Mouse (Mus musculus): ENCODE data around the gene Ghr.

Gene Ghr

DNA sequence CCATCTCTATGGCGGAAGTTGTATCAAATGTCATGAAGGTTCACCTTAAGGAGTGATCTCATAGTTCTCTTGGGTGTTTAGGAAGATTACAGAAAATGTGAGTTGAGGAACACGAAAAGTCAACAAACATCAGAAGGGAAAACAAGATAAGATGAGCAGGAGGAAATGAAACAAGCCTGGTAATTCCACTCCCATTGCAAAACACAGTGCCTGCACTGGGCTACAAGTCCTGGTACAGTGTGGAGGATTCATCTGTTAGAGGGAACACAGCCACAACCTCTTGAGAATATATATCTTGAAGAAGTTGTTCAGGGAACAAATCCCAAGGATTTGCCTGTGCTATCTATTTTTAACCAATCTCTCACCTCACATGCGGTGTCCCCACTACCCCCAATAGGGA lies 24.8 kb downstream of the Ghr start:
- in situ Hi-C loops (cut with MboI; ENCODE audit: low pct_unique_long_range_greater_than_20kb in 1 of 2, low sequenced_read_pairs in 2 of 2, unreplicated experiment in 1 of 2), result no loop called here

DNA sequence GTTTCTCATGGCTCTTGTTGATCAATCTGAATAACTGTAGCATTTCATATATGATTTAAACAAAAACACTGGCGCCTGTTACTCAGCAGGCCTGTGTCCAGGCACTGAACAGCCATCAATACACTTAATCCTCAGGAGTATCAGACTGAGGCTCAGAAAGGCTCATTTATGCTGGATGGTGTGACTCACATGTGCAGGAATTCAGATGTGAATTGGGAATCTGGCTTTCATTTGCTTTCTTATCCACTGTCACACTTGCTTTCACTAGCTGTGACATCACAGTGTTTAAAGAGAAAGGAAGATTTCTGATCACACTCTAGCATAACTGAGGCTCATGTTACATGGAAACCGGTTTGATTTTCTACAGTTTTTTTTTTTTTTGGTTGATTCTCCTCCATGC lies 39.0 kb downstream of the Ghr start:
- in situ Hi-C loops (cut with MboI; ENCODE audit: low pct_unique_long_range_greater_than_20kb in 1 of 2, low sequenced_read_pairs in 2 of 2, unreplicated experiment in 1 of 2), result no loop called here

DNA sequence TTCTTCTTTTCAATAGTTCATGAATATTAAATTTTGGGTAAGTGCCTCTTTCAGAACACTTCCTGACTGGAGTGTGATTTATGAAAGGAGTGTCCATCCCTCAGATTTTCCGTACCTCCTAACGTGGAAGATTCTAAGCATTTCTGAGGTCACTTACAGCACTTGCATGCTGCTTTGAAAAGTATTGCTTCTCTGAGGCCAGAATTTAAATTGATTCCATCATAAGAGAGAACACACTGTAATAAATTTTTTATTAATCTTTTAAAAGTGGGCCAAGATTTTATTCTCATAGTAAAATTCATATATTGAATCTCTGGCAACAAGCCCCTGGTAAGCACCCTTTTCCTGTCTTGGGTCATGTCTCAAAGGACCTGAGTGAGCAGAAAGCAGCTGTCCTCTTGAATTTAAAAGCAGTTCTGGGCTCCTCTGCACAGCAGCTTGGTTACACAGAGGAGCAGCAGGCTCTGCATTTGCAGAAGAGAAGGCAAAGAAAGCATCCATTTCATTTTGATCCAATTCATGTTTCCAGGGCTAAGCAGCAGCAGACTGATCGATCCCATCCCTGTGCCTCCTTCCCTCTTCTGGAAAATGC lies 46.9 kb downstream of the Ghr start:
- in situ Hi-C loops (cut with MboI; ENCODE audit: low pct_unique_long_range_greater_than_20kb in 1 of 2, low sequenced_read_pairs in 2 of 2, unreplicated experiment in 1 of 2), result no loop called here

DNA sequence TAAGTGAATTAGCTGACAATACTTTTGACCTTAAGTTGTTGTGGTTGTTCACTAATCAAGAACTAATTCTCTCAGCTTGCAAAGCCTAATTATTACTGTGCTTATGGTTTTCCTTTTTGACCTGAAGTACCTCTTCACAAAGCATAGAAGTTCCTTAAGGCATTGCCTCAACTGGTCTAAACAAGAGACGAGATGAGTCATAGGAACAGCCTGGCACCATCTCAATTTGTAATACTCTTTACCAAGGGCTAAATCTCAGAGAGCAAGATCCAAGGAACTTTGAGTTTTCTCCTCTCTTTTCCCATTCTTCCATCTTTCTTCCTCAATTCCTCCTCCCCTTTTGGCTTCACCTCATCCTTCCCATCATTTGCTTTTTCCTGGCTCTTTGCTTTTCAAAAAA lies 69.3 kb downstream of the Ghr start:
- in situ Hi-C loops (cut with MboI; ENCODE audit: low pct_unique_long_range_greater_than_20kb in 1 of 2, low sequenced_read_pairs in 2 of 2, unreplicated experiment in 1 of 2), result no loop called here

DNA sequence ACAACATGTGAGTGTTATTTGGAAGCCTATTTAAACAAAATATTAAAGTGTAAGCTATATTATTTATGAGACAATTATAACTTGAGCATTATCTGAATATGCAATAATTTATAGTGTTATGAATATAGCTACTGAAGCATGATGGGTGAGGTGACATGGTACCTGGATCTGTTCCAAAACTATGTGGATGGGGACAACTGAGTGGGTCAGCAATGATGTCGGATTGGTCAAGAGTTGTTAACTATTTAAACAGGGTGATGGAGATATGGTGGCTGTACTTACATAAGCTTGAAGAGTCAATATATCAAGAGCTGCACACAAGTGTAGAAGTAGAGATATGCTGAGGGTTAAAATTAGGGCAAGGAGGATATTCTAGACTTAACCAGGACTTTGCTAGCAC lies 70.9 kb downstream of the Ghr start:
- in situ Hi-C loops (cut with MboI; ENCODE audit: low pct_unique_long_range_greater_than_20kb in 1 of 2, low sequenced_read_pairs in 2 of 2, unreplicated experiment in 1 of 2), result no loop called here

DNA sequence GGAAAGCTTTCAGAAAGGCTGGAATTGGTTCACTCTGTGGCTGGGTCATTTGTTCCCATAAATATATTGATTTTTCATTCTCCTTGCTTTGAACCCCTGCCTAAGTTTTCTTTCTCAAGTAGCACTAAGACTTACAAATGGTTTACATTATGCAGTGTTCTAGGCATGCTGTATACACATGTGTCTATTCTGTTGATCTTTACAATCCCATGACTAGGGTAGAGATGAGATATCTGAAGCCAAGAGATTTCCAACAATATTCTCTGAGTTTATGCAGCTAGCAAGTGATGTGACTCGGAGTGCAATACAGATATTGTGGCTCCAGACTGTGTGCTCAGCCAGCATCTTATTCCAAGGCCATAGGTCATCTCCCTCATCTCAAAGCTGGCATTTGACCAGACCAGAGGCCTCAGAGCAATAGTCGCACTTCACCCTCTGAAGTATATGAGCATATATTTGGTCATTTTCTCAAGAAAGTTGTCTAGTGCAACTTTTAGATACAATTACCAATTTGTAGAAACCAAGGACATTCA lies 71.6 kb downstream of the Ghr start:
- in situ Hi-C loops (cut with MboI; ENCODE audit: low pct_unique_long_range_greater_than_20kb in 1 of 2, low sequenced_read_pairs in 2 of 2, unreplicated experiment in 1 of 2), result no loop called here

DNA sequence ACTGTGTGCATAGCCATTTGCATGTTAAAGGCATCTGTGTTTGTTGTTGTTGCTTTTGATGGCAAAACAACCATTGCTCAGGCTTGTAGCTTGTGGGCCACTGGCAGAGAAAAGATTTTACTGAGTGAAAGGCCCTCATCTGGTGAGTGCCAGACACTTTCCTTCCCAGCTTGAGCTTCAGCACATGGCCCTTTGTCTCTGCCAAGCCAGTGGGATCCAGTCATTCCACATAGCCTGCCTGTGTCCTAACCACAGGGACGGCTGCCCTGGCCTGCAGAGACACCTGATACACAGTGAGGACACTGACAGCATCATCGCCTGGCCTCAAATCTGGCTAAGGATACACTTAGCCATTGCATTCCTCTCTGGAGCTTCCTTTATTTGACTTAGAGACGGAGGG lies 74.2 kb downstream of the Ghr start:
- in situ Hi-C loops (cut with MboI; ENCODE audit: low pct_unique_long_range_greater_than_20kb in 1 of 2, low sequenced_read_pairs in 2 of 2, unreplicated experiment in 1 of 2), result no loop called here

DNA sequence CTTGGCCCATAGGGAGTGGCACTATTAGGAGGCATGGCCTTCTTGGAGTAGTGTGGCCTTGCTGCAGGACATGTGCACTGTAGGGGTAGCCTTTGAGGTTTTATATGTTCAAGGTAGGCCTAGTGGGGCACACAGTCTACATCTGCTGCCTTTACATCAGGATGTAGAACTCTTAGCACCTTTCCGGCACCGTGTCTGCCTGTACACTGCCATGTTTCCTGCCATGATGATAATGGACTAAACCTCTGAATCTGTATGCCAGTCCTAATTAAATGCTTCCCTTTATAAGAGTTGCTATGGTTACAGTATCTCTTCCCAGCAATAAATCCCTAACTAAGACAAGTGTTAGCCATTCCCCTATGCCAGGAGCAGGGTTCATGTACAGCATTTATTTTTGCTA lies 76.0 kb downstream of the Ghr start:
- in situ Hi-C loops (cut with MboI; ENCODE audit: low pct_unique_long_range_greater_than_20kb in 1 of 2, low sequenced_read_pairs in 2 of 2, unreplicated experiment in 1 of 2), result no loop called here

DNA sequence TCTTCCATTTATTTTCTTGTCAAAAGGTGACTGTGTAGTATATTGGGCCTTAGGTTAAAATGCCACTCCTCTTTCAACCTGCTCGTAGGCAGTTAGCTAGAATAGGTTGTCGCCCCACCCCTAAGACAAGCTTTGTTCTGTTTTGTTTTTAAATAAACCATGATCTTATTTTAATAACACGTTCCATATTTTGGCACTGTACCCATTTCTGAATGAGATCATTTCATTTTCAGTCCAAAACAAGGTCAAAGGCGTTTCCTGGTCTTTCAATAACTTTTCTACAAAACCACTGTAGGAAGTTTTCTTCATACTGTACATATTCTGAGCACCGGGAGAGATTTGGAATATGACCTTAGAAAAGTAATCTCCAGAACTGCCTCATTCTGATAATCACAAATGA lies 78.6 kb downstream of the Ghr start:
- in situ Hi-C loops (cut with MboI; ENCODE audit: low pct_unique_long_range_greater_than_20kb in 1 of 2, low sequenced_read_pairs in 2 of 2, unreplicated experiment in 1 of 2), result no loop called here

DNA sequence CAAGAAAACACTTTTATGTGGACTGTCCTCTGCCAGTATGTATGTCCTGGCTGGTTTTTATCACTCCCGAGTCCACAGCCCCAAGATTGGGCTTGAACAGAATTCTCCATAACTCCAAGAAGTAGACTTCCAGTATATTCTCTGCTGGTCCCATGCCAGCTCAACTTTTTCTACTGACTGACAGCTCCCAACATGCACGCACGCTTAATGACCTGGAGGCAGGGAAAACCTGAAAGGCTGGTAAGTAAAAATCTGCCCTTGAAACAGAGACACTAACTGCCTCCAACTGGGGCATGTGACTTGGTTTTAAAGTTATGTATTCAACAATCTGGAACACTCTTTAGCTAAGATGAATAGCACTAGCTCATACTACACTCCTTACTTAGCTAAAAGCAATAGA lies 81.6 kb downstream of the Ghr start:
- in situ Hi-C loops (cut with MboI; ENCODE audit: low pct_unique_long_range_greater_than_20kb in 1 of 2, low sequenced_read_pairs in 2 of 2, unreplicated experiment in 1 of 2), result no loop called here

DNA sequence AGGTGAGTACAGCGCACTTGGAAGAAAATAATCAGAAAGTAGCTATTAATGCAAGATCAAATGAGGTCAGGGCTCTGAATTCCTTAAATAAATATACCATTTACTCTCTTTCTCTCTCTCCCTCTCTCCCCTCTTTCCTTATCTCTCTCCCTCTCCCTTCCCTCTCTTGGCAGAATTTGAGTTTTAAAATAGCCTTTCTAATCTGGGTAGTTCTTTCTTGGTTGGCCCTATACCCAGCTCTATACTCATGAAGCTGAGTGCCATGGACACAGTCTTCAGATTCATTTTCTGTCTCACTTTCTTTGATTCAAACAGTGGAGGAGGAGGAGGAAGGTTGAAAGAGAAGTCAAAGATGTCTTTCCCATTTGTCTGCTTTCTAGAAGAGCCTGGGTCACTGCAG lies 84.3 kb downstream of the Ghr start:
- in situ Hi-C loops (cut with MboI; ENCODE audit: low pct_unique_long_range_greater_than_20kb in 1 of 2, low sequenced_read_pairs in 2 of 2, unreplicated experiment in 1 of 2), result no loop called here

DNA sequence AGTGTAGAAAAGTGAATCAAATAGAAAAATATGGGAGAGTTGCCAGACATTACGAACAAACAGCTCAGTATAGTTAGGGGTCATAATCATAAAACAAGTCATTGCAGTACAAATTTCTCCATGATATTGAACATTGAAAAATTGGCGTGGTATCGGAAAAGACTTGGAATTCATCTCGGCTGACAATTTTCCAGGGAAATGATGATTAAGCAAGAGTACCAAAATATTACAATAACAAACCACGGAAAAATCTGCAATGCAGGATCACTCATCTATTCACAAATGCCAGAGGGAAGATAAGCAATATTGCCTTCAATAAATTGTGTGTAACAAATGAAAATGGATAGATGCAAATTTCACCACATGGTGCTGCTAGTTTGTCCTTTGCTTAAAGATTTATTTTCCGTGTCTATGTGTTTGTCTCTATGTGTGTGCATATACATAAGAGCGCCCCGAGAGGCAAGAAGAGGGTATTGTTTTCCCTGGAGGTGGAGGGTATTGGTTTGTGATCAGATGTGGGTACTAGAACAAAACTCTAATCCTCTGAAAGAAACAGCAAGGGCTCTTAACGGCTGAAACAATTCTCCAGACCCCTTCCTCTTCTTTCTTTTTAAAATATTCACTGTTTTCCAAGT lies 85.2 kb downstream of the Ghr start:
- in situ Hi-C loops (cut with MboI; ENCODE audit: low pct_unique_long_range_greater_than_20kb in 1 of 2, low sequenced_read_pairs in 2 of 2, unreplicated experiment in 1 of 2), result no loop called here

DNA sequence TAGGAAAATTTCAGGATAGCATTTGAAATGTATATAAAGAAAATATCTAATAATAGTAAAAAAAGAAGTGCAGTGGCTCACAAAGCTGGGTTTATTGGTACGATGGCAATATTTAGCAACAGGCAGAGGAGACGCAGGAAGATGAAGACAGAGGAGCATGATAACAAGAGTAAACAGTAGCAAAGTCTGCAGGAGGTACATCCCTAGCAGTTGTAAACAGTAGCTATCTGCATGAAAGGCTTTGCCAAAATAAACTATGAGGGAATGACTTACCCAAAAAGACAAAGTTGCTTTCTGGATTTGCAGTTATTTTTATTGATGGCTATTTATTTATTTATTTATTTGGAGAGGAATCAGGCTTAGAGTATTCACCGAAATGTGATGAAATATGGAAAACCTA lies 92.4 kb downstream of the Ghr start:
- in situ Hi-C loops (cut with MboI; ENCODE audit: low pct_unique_long_range_greater_than_20kb in 1 of 2, low sequenced_read_pairs in 2 of 2, unreplicated experiment in 1 of 2), result no loop called here

DNA sequence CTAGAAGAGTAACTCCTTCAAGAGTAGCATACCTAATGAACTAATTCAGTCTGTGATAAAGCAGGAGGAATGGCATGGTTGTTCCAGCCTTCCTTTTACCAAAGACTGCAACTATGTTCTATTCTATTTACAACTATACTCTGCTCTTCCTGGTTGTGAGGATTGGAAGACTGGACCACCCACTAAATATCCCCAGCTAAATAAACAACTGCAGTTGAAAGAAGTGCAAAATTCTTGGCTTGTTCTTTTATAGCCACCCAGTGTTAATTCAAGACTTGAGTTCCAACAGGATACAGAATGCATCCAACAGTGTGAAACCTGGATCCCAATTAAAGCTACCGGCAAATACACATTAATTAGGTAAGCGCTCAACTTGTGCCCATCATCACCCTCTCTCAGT lies 93.3 kb downstream of the Ghr start:
- in situ Hi-C loops (cut with MboI; ENCODE audit: low pct_unique_long_range_greater_than_20kb in 1 of 2, low sequenced_read_pairs in 2 of 2, unreplicated experiment in 1 of 2), result no loop called here

DNA sequence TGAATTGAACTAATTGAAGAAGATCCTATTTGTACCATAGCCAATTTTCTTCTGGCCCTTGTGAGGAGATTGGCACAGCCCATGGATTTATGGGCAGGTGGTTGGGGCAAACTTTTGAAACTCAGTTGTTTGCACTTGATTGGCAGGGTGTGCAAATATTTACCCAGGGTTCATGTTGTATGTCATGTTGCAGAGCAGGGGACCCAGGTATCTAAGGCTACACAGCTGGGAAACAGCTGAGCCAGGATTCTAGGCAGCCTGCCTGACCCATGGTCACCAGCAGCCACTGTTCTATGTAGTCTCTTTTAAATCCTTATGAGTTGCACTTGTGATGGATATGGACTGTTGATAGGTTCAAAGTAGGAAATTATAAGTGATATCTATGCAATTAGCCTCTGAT lies 94.1 kb downstream of the Ghr start:
- in situ Hi-C loops (cut with MboI; ENCODE audit: low pct_unique_long_range_greater_than_20kb in 1 of 2, low sequenced_read_pairs in 2 of 2, unreplicated experiment in 1 of 2), result no loop called here

DNA sequence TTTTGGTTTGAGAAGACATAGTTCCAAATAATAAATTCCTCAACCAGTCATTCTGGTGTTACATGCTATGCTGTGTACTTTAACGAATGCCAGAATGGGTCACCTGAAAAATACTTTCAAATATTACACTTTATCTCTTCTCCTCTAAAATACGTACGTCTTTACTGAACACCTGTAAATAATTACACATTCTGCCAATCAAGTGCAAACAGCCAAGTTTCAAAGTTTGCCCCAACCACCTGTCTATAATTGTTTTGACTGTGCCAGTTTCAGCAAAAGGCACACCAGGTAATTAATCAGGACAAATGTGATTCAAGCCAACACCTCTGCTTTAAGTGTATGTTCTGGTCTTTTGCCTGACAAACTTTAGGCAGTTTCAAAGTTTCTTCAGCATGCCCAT lies 94.7 kb downstream of the Ghr start:
- in situ Hi-C loops (cut with MboI; ENCODE audit: low pct_unique_long_range_greater_than_20kb in 1 of 2, low sequenced_read_pairs in 2 of 2, unreplicated experiment in 1 of 2), result no loop called here

DNA sequence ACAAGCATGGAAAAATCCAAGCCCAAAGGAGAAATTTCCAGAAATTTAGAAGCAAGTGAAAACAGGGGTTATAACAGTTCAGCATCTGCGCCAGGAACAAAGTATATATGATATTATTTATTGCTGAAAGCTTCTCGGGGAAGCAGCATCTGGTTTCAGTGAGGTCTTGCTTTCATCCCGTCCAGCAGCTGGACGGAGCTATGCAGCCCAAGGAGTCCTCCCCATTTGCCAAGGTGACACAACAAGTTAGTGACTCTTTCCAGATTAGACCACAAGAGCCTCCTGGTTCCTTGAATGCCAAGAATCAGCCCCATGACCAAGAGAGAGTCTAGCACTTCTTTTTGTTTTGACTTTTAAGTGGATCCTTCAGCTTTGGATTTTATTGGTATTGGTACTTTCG lies 96.6 kb downstream of the Ghr start:
- in situ Hi-C loops (cut with MboI; ENCODE audit: low pct_unique_long_range_greater_than_20kb in 1 of 2, low sequenced_read_pairs in 2 of 2, unreplicated experiment in 1 of 2), result no loop called here

DNA sequence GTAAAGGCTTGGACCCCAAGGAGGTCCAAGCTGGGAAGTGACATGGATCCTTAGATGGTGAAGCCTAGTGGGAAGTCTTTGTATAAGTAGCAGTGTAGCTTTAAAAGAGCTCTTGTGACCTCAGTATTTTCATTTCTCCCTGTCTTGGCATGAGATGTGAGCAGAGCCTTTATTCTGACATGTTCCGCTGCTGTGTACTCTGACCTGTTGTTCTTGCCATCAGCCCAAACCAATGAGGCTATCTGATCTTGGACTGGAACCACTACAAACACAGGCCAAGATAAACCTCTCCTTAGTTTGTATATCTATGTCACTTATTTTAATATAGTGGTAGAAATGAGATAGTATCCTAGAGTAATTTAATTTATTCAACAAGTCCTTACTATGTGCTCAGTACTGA lies 97.9 kb downstream of the Ghr start:
- in situ Hi-C loops (cut with MboI; ENCODE audit: low pct_unique_long_range_greater_than_20kb in 1 of 2, low sequenced_read_pairs in 2 of 2, unreplicated experiment in 1 of 2), result no loop called here

DNA sequence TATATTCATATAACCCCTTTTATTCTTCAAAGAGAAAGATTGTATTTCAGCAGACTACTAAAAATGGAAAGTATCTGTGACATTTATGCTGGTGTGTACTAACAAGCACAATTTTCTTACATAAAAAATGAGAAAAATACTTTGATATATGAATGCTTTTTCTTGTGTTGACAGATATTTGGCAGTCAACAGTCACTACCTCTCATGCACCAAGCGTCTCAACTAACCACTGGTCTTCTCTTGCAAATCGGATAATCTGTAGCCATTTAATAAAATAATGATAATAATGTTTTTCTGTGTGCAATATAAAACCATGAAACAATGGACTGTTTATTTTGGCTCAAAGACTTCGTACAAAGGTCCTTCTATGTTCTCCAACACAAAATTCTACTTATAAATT lies 99.8 kb downstream of the Ghr start:
- in situ Hi-C loops (cut with MboI; ENCODE audit: low pct_unique_long_range_greater_than_20kb in 1 of 2, low sequenced_read_pairs in 2 of 2, unreplicated experiment in 1 of 2), result no loop called here

DNA sequence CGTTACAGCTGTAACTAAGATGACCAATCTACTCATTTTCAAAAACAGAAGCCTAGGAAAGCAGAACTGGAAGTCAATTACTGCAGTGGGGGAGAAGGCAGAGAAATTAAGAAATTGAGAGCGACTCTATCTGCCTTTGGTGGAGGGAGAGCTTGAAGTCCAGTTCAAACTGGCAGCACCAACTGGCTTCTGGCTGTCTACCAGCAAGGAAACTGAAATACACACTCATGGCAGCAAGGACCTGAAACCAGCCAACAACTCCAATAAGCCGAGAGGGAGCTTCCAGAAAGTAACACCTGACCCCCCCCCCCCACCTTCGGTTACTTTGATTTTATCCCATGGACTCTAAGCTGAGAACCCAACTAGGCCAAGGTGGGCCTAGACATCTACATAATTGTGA lies 114.1 kb downstream of the Ghr start:
- in situ Hi-C loops (cut with MboI; ENCODE audit: low pct_unique_long_range_greater_than_20kb in 1 of 2, low sequenced_read_pairs in 2 of 2, unreplicated experiment in 1 of 2), result no loop called here

DNA sequence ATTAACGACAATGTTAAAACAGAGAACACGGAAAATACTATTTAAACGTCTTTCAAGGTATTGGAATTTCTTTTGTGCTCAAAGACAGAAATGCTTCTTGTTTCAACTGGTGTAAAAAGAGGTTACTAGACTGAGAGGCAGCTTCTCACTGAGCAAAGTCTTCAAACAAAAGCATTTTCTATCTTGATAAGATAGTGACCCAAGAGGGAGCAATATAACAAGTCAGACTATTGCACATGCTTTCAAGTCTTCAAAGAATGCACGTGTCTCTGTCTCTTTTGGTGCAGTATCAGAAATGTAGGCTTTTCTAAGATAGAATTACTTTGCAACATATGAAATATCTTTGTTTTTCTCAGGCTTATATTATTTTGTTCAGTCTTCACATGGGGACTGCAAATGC lies 116.7 kb downstream of the Ghr start:
- in situ Hi-C loops (cut with MboI; ENCODE audit: low pct_unique_long_range_greater_than_20kb in 1 of 2, low sequenced_read_pairs in 2 of 2, unreplicated experiment in 1 of 2), result no loop called here
